Mouse (Mus musculus) megakaryocyte, embryonic 14.5 days (primary cell): ENCODE measurements around the gene Ddx41.

Experiments used
- FLI1 ChIP-seq: IDR thresholded peaks from 2 replicates; pipeline ENCODE4 v1.6.1; 2012; ENCODE audit warnings: low read length, inconsistent platforms, mixed read lengths
- GATA1 ChIP-seq: IDR thresholded peaks from 3 replicates; pipeline ENCODE4 v1.6.1; 2012; ENCODE audit warnings: mixed read lengths, low read length, inconsistent platforms, borderline replicate concordance

DNA sequence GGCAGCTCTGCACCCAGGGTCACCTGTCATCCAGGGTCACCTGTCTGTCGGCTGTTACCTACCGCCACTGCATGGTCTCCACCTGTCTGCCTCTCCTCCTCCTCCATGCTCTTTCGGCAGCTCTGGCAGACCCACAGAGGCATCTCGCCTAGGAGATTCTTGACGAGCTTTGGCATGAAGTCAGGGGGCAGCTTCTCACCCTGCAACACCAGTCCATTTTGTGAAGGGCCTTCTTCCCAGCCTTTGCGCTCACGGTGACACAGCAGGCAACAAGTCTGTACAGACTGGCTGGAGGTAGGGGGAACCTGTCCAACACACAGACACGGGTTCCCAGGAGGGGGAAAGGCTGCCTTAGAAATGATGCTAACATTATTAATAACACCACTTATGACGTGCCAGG, 19.5 kb upstream of the Ddx41 start:
- TF ChIP-seq GATA1 (no peak), FLI1 (no peak)
